Mouse (Mus musculus) frontal cortex, postnatal 10 days (tissue): ENCODE results near the gene Mks1.
"Not testable (repeated sequence)": the region's sequence is repeated elsewhere in the genome, so short reads cannot be mapped to it uniquely, and the experiment has no call there.

Experiments used
- DNase-seq, 2 experiments: peaks; one replicate each; pipeline ENCODE4 v3.0.0; 2022; ENCODE audit warnings: low spot score in 2 of 2, mixed read lengths in 1 of 2

Gene Mks1

GRCm38 (mm10) chr11:87852690-87853596, at the start of gene Mks1:
TSS of gene Mks1 (plus strand) at chr11:87853215.
- peak; percentile 79 to 89 for DNase-seq

- no peak for DNase-seq
Observed at GRCm38 (mm10) chr11:87805448-87805847, 47.6 kb upstream of the Mks1 start.

- no peak for DNase-seq
Observed at GRCm38 (mm10) chr11:87807433-87807832, 45.6 kb upstream of the Mks1 start.

- DNase-seq, result no peak
Observed at GRCm38 (mm10) chr11:87808236-87808635, 44.8 kb upstream of the Mks1 start.

GRCm38 (mm10) chr11:87811396-87811795, 41.6 kb upstream of the Mks1 start:
- DNase-seq, result no peak

GRCm38 (mm10) chr11:87814831-87815230, 38.2 kb upstream of the Mks1 start:
- no peak for DNase-seq

GRCm38 (mm10) chr11:87816707-87817442, 36.1 kb upstream of the Mks1 start:
- DNase-seq, result peak in 1 of 2 experiments; percentile 38

GRCm38 (mm10) chr11:87817443-87817773, 35.6 kb upstream of the Mks1 start:
- no peak for DNase-seq

- DNase-seq, result no peak
Observed at GRCm38 (mm10) chr11:87821502-87821901, 31.5 kb upstream of the Mks1 start.

GRCm38 (mm10) chr11:87828239-87828900, 24.6 kb upstream of the Mks1 start, which contains the start of gene Lpo:
TSS of gene Lpo (minus strand) at chr11:87828289.
- DNase-seq, result no peak

GRCm38 (mm10) chr11:87840676-87841075, 12.3 kb upstream of the Mks1 start:
- DNase-seq, result no peak

GRCm38 (mm10) chr11:87841436-87841835, 11.6 kb upstream of the Mks1 start:
- DNase-seq, result no peak

GRCm38 (mm10) chr11:87846968-87847600, 5.9 kb upstream of the Mks1 start:
- DNase-seq, result no peak

- DNase-seq, result no peak
Observed at GRCm38 (mm10) chr11:87847884-87848283, 5.1 kb upstream of the Mks1 start.

- DNase-seq, result peak in 1 of 2 experiments; percentile 15
Observed at GRCm38 (mm10) chr11:87853597-87853954, 561 bp downstream of the Mks1 start.

GRCm38 (mm10) chr11:87854550-87854949, 1.5 kb downstream of the Mks1 start:
- no peak for DNase-seq

GRCm38 (mm10) chr11:87859273-87859672, 6.3 kb downstream of the Mks1 start:
- no peak for DNase-seq

GRCm38 (mm10) chr11:87860426-87860825, 7.4 kb downstream of the Mks1 start:
- DNase-seq, result no peak

GRCm38 (mm10) chr11:87862805-87863204, 9.8 kb downstream of the Mks1 start:
- DNase-seq, result no peak

- DNase-seq, result not testable (repeated sequence)
Observed at GRCm38 (mm10) chr11:87866891-87867290, 13.9 kb downstream of the Mks1 start.

- DNase-seq, result no peak
Observed at GRCm38 (mm10) chr11:87870096-87870495, 17.1 kb downstream of the Mks1 start.

GRCm38 (mm10) chr11:87871766-87872165, 18.8 kb downstream of the Mks1 start:
- no peak for DNase-seq
